Mouse (Mus musculus) hindbrain, embryonic 13.5 days (tissue): Measurements from ENCODE around the gene Man1c1. TPM values are rescaled to one million over a fixed set of nuclear protein-coding genes. Genes with fewer than 3 reads are reported as not detected.

ENCODE experiments used
- ATAC-seq: fragments of 200-750 bp; cut with Nextera tagmentation; 2 replicates; pipeline ENCODE4 v1.8.0; 2017; ENCODE audit warnings: moderate TSS enrichment; ENCODE audit not compliant: low FRiP score
- H3K27ac ChIP-seq: fragments of 300-500 bp; sonication (generic); 2 replicates; pipeline ENCODE4 v1.5.1; 2015; ENCODE audit warnings: inconsistent platforms, mild to moderate bottlenecking, moderate library complexity
- H3K27me3 ChIP-seq: fragments of 300-500 bp; sonication (generic); 2 replicates; pipeline ENCODE4 v1.6.1; 2015; ENCODE audit warnings: mild to moderate bottlenecking, inconsistent platforms
- H3K36me3 ChIP-seq: fragments of 300-500 bp; sonication (generic); 2 replicates; pipeline ENCODE4 v1.6.1; 2015; ENCODE audit warnings: mild to moderate bottlenecking, inconsistent platforms
- H3K4me1 ChIP-seq: fragments of 300-500 bp; sonication (generic); replicated peaks from 2 replicates; pipeline ENCODE4 v1.6.1; 2015; ENCODE audit warnings: inconsistent platforms
- H3K4me2 ChIP-seq: fragments of 300-500 bp; sonication (generic); 2 replicates; pipeline ENCODE4 v1.6.1; 2015; ENCODE audit warnings: inconsistent platforms, mild to moderate bottlenecking, moderate library complexity
- H3K4me3 ChIP-seq: fragments of 300-500 bp; sonication (generic); 2 replicates; pipeline ENCODE4 v1.5.1; 2015; ENCODE audit warnings: mild to moderate bottlenecking, inconsistent platforms
- H3K9ac ChIP-seq: fragments of 300-500 bp; sonication (generic); 2 replicates; pipeline ENCODE4 v1.6.1; 2015; ENCODE audit warnings: mild to moderate bottlenecking, inconsistent platforms
- H3K9me3 ChIP-seq: fragments of 300-500 bp; sonication (generic); 2 replicates; pipeline ENCODE4 v1.6.1; 2016; ENCODE audit warnings: inconsistent platforms
- WGBS: fragments of 180-500 bp; shearing (Covaris S2); methylation state at CpG from one replicate; pipeline ENCODE4 v1.1.7; 2015; 5-methylcytosine and 5-hydroxymethylcytosine counted together
- polyA plus RNA-seq: library from polyadenylated mRNA; unstranded; fragments of >200 nt; fragmentation: Nextera tagmentation; extraction: Ambion mirVana; gene quantifications from 2 replicates; pipeline ENCODE4 v1.2.1, GENCODE M21; 2015

Gene Man1c1
- polyA plus RNA-seq, 1 experiment from 2014 or later, result 3.8 TPM

GRCm38 (mm10) chr4:134720371-134720770, 16.3 kb upstream of the Man1c1 start:
- H3K36me3 ChIP-seq, result no peaks in the 10 kb centered on the region
- H3K4me3 ChIP-seq, result no peak overlapping the region
- H3K4me2 ChIP-seq, result no peak overlapping the region
- no peaks in the 10 kb centered on the region for H3K27me3 ChIP-seq
- no peaks in the 10 kb centered on the region for H3K9me3 ChIP-seq
- no peak overlapping the region for H3K27ac ChIP-seq
- ATAC-seq, result no peak
- 86% methylated on average over 3 of the region's 3 CpGs for WGBS
- H3K4me1 ChIP-seq, result peaks cover 6% of the 10 kb centered on the region; the same call in 1 of the 2 replicates
- no peak overlapping the region for H3K9ac ChIP-seq

- H3K4me3 ChIP-seq, result no peak overlapping the region
- no peak overlapping the region for H3K9ac ChIP-seq
- H3K9me3 ChIP-seq, result no peaks in the 10 kb centered on the region
- ATAC-seq, result no peak
- no peak overlapping the region for H3K4me2 ChIP-seq
- H3K36me3 ChIP-seq, result no peaks in the 10 kb centered on the region
- H3K27me3 ChIP-seq, result no peaks in the 10 kb centered on the region
- H3K27ac ChIP-seq, result no peak overlapping the region; the same call in 1 of the 2 replicates
- WGBS, result 81% methylated on average over 8 of the region's 8 CpGs
- peaks cover 6% of the 10 kb centered on the region; the same call in 1 of the 2 replicates for H3K4me1 ChIP-seq
Observed at GRCm38 (mm10) chr4:134719489-134719888, 15.4 kb upstream of the Man1c1 start.

- ATAC-seq, result peak; percentile 83
- no peak overlapping the region for H3K27ac ChIP-seq
- H3K9me3 ChIP-seq, result no peaks in the 10 kb centered on the region
- no peaks in the 10 kb centered on the region for H3K36me3 ChIP-seq
- H3K27me3 ChIP-seq, result no peaks in the 10 kb centered on the region
- no peak overlapping the region for H3K9ac ChIP-seq
- no peak overlapping the region for H3K4me3 ChIP-seq
- peaks cover 11% of the 10 kb centered on the region for H3K4me1 ChIP-seq
- WGBS, result 8% methylated on average over 8 of the region's 8 CpGs
- no peak overlapping the region for H3K4me2 ChIP-seq
Observed at GRCm38 (mm10) chr4:134713937-134714336, 9.8 kb upstream of the Man1c1 start.

GRCm38 (mm10) chr4:134705311-134705710, 1.2 kb upstream of the Man1c1 start:
- H3K36me3 ChIP-seq, result no peaks in the 10 kb centered on the region
- no peaks in the 10 kb centered on the region for H3K9me3 ChIP-seq
- no peak for ATAC-seq
- H3K9ac ChIP-seq, result peak overlapping the region; percentile 78; the same call in 1 of the 2 replicates
- peaks cover 45% of the 10 kb centered on the region for H3K4me1 ChIP-seq
- H3K27me3 ChIP-seq, result peaks cover 31% of the 10 kb centered on the region
- H3K4me2 ChIP-seq, result peak overlapping the region; percentile 98
- peak overlapping the region; percentile 89 for H3K27ac ChIP-seq
- 60% methylated on average over 5 of the region's 5 CpGs for WGBS
- peak overlapping the region; percentile 65 for H3K4me3 ChIP-seq

- peaks cover 45% of the 10 kb centered on the region for H3K4me1 ChIP-seq
- no peaks in the 10 kb centered on the region for H3K9me3 ChIP-seq
- peak; percentile 70 for ATAC-seq
- peaks cover 31% of the 10 kb centered on the region for H3K27me3 ChIP-seq
- H3K36me3 ChIP-seq, result no peaks in the 10 kb centered on the region
- WGBS, result 1% methylated on average over 21 of the region's 21 CpGs
- H3K9ac ChIP-seq, result peak overlapping the region; percentile 78
- peak overlapping the region; percentile 89 for H3K27ac ChIP-seq
- peak overlapping the region; percentile 65 for H3K4me3 ChIP-seq
- H3K4me2 ChIP-seq, result peak overlapping the region; percentile 98
Observed at GRCm38 (mm10) chr4:134704590-134704989, 500 bp upstream of the Man1c1 start.

- peaks cover 31% of the 10 kb centered on the region for H3K27me3 ChIP-seq
- H3K4me1 ChIP-seq, result peaks cover 45% of the 10 kb centered on the region
- no peaks in the 10 kb centered on the region for H3K9me3 ChIP-seq
- H3K27ac ChIP-seq, result peak overlapping the region; percentile 58
- H3K36me3 ChIP-seq, result no peaks in the 10 kb centered on the region
- no peak; the same call in 1 of the 2 replicates for ATAC-seq
- WGBS, result under 1% methylated on average over 88 of the region's 90 CpGs
- H3K9ac ChIP-seq, result peak overlapping the region; percentile 80
- H3K4me2 ChIP-seq, result peak overlapping the region; percentile 98
- H3K4me3 ChIP-seq, result peak overlapping the region; percentile 65
Observed at GRCm38 (mm10) chr4:134702981-134703834, 882 bp downstream of the Man1c1 start.

GRCm38 (mm10) chr4:134701934-134702333, 2.2 kb downstream of the Man1c1 start:
- H3K4me3 ChIP-seq, result peak overlapping the region; percentile 65
- no peaks in the 10 kb centered on the region for H3K9me3 ChIP-seq
- ATAC-seq, result no peak
- WGBS, result 39% methylated on average over 6 of the region's 6 CpGs
- H3K36me3 ChIP-seq, result no peaks in the 10 kb centered on the region
- peak overlapping the region; percentile 80; the same call in 1 of the 2 replicates for H3K9ac ChIP-seq
- peak overlapping the region; percentile 98 for H3K4me2 ChIP-seq
- H3K4me1 ChIP-seq, result peaks cover 53% of the 10 kb centered on the region
- H3K27me3 ChIP-seq, result peaks cover 27% of the 10 kb centered on the region
- H3K27ac ChIP-seq, result no peak overlapping the region

- WGBS, result 91% methylated on average over 2 of the region's 2 CpGs
- no peak overlapping the region for H3K4me3 ChIP-seq
- no peaks in the 10 kb centered on the region for H3K36me3 ChIP-seq
- H3K9ac ChIP-seq, result no peak overlapping the region
- no peak overlapping the region for H3K27ac ChIP-seq
- peaks cover 27% of the 10 kb centered on the region for H3K27me3 ChIP-seq
- peak overlapping the region; percentile 98 for H3K4me2 ChIP-seq
- H3K9me3 ChIP-seq, result no peaks in the 10 kb centered on the region
- no peak for ATAC-seq
- peaks cover 54% of the 10 kb centered on the region for H3K4me1 ChIP-seq
Observed at GRCm38 (mm10) chr4:134700911-134701310, 3.2 kb downstream of the Man1c1 start.

- peaks cover 9% of the 10 kb centered on the region for H3K4me1 ChIP-seq
- ATAC-seq, result no peak
- no peaks in the 10 kb centered on the region for H3K27me3 ChIP-seq
- no peak overlapping the region for H3K9ac ChIP-seq
- 82% methylated on average over 9 of the region's 9 CpGs for WGBS
- H3K27ac ChIP-seq, result no peak overlapping the region
- H3K36me3 ChIP-seq, result peaks cover 4% of the 10 kb centered on the region; the same call in 1 of the 2 replicates
- H3K4me3 ChIP-seq, result no peak overlapping the region
- 0 out of 2 replicates have a peak, but pooled peaks cover 3% of the 10 kb centered on the region for H3K9me3 ChIP-seq
- no peak overlapping the region for H3K4me2 ChIP-seq
Observed at GRCm38 (mm10) chr4:134693202-134693940, 10.7 kb downstream of the Man1c1 start.

GRCm38 (mm10) chr4:134692388-134692787, 11.7 kb downstream of the Man1c1 start:
- Histone ChIP-seq H3K27me3 (no peaks in the 10 kb centered on the region), H3K36me3 (peaks cover 4% of the 10 kb centered on the region; the same call in 1 of the 2 replicates), H3K9me3 (0 out of 2 replicates have a peak, but pooled peaks cover 3% of the 10 kb centered on the region), H3K4me1 (peaks cover 6% of the 10 kb centered on the region), H3K4me3 (no peak overlapping the region), H3K9ac (no peak overlapping the region), H3K27ac (no peak overlapping the region), H3K4me2 (no peak overlapping the region)
- no peak for ATAC-seq
- 95% methylated on average over 1 of the region's 1 CpGs for WGBS

GRCm38 (mm10) chr4:134686022-134686661, 17.9 kb downstream of the Man1c1 start:
- WGBS, result 82% methylated on average over 13 of the region's 13 CpGs
- Histone ChIP-seq H3K4me1 (peaks cover 21% of the 10 kb centered on the region), H3K9ac (no peak overlapping the region), H3K4me2 (no peak overlapping the region), H3K4me3 (no peak overlapping the region), H3K36me3 (no peaks in the 10 kb centered on the region), H3K9me3 (0 out of 2 replicates have a peak, but pooled peaks cover 6% of the 10 kb centered on the region), H3K27ac (no peak overlapping the region), H3K27me3 (no peaks in the 10 kb centered on the region)
- ATAC-seq, result no peak
